Mouse (Mus musculus): ENCODE results near the gene Syngr2. TPM values are rescaled to one million over a fixed set of nuclear protein-coding genes. Genes with fewer than 3 reads are reported as not detected.
"Not testable (repeated sequence)": the region's sequence is repeated elsewhere in the genome, so short reads cannot be mapped to it uniquely, and the experiment has no call there.

The Syngr2 gene
- total and polyA plus RNA-seq, 2 experiments from 2014 or later: 14.0 to 25.3 TPM

GRCm38 (mm10) chr11:117810401-117811046 lies 1.1 kb downstream of the Syngr2 start:
- under 1% methylated on average over 21 of the region's 21 CpGs for WGBS
- peak overlapping the region; percentile 52 for H3K4me3 ChIP-seq (ENCODE audit: low read depth, low read length)
- H3K4me1 ChIP-seq (ENCODE audit: insufficient read depth, low read length): no peaks in the 10 kb centered on the region
- no peaks in the 10 kb centered on the region for H3K36me3 ChIP-seq (ENCODE audit: insufficient read depth, low read length)
- no peak overlapping the region for H3K27ac ChIP-seq (ENCODE audit: low read depth, low read length)
- no peaks in the 10 kb centered on the region for H3K9me3 ChIP-seq (ENCODE audit: low read length)
- H3K9ac ChIP-seq (replicated peaks; ENCODE audit: low read length, poor library complexity, severe bottlenecking): peak overlapping the region; percentile 46; the same call in 1 of the 2 replicates
- ATAC-seq (ENCODE audit: low FRiP score) (peak; percentile 79), DNase-seq (ENCODE audit: low spot score) (peak; percentile 88)
- H3K27me3 ChIP-seq (ENCODE audit: insufficient read depth, low read length): peaks cover 10% of the 10 kb centered on the region; the same call in 1 of the 2 replicates
- TF ChIP-seq CTCF (IDR thresholded peaks at IDR 0.05): peak; percentile 64
- peak overlapping the region; percentile 93 for H3K4me2 ChIP-seq (ENCODE audit: low read depth, low read length, poor library complexity, severe bottlenecking)

DNA sequence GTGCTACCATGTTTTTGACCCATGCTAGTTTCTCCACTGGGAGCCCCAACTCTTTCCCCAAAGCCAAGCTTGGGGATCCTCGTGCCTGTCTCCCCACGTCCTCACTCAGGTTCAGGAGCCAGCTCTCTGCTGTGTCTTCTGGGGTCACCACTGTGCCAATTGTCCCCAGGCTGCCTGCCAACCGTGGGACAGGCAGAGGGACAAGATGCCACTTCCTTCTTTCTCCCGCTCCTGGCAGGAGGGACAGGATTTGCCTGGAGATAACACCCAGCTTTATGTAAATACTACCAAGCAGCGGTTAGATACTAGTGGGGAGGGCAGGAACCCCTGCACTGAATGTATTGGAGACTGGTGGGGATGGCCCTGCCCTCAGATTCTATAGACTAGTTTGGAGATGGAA lies 4.4 kb downstream of the Syngr2 start:
- WGBS: 72% methylated on average over 5 of the region's 5 CpGs
- no peak for DNase-seq (ENCODE audit: low spot score)
- no peak for TF ChIP-seq CTCF (IDR thresholded peaks at IDR 0.05)
- ATAC-seq (ENCODE audit: low FRiP score): no peak
- H3K4me1 ChIP-seq (ENCODE audit: insufficient read depth, low read length): no peaks in the 10 kb centered on the region
- peaks cover 5% of the 10 kb centered on the region; the same call in 1 of the 2 replicates for H3K27me3 ChIP-seq (ENCODE audit: insufficient read depth, low read length)
- H3K36me3 ChIP-seq (ENCODE audit: insufficient read depth, low read length): no peaks in the 10 kb centered on the region
- no peak overlapping the region for H3K27ac ChIP-seq (ENCODE audit: low read depth, low read length)
- H3K4me3 ChIP-seq (ENCODE audit: low read depth, low read length): no peak overlapping the region
- H3K9me3 ChIP-seq (ENCODE audit: low read length): no peaks in the 10 kb centered on the region
- no peak overlapping the region for H3K4me2 ChIP-seq (ENCODE audit: low read depth, low read length, poor library complexity, severe bottlenecking)
- H3K9ac ChIP-seq (replicated peaks; ENCODE audit: low read length, poor library complexity, severe bottlenecking): no peak overlapping the region

- Histone ChIP-seq H3K4me3 (ENCODE audit: low read depth, low read length) (no peak overlapping the region), H3K4me1 (ENCODE audit: insufficient read depth, low read length) (no peaks in the 10 kb centered on the region), H3K9ac (replicated peaks; ENCODE audit: low read length, poor library complexity, severe bottlenecking) (no peak overlapping the region), H3K9me3 (ENCODE audit: low read length) (no peaks in the 10 kb centered on the region), H3K36me3 (ENCODE audit: insufficient read depth, low read length) (no peaks in the 10 kb centered on the region), H3K27ac (ENCODE audit: low read depth, low read length) (no peak overlapping the region), H3K27me3 (ENCODE audit: insufficient read depth, low read length) (no peaks in the 10 kb centered on the region), H3K4me2 (ENCODE audit: low read depth, low read length, poor library complexity, severe bottlenecking) (no peak overlapping the region)
- DNase-seq (ENCODE audit: low spot score) (no peak), ATAC-seq (ENCODE audit: low FRiP score) (no peak)
- 95% methylated on average over 6 of the region's 6 CpGs for WGBS
- no peak for TF ChIP-seq CTCF (IDR thresholded peaks at IDR 0.05)
Observed at GRCm38 (mm10) chr11:117814704-117815366, 5.4 kb downstream of the Syngr2 start.

DNA sequence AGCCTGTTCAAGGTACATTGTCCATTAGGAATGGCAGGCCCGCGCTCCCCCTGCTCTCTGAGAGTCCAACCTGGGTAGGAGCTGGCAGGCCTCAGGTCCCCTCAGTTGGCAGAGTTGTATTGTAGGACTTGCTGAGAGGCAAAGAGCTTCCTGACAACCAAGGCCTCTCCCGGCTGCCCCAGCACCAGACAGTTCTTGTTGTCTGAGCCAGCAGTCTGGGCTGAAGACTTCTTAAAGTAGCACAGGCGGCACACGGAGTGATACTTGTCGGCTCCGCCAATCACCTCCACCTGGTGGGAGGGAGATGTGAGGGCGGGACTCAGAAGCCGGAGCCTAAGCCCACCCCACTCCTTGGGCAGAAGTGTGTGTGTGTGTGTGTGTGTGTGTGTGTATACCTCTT lies 6.4 kb downstream of the Syngr2 start:
- H3K4me3 ChIP-seq (ENCODE audit: low read depth, low read length); H3K4me1 ChIP-seq (ENCODE audit: insufficient read depth, low read length); DNase-seq (ENCODE audit: low spot score); H3K36me3 ChIP-seq (ENCODE audit: insufficient read depth, low read length); H3K27me3 ChIP-seq (ENCODE audit: insufficient read depth, low read length); H3K27ac ChIP-seq (ENCODE audit: low read depth, low read length); H3K9me3 ChIP-seq (ENCODE audit: low read length); ATAC-seq (ENCODE audit: low FRiP score); H3K9ac ChIP-seq (replicated peaks; ENCODE audit: low read length, poor library complexity, severe bottlenecking); H3K4me2 ChIP-seq (ENCODE audit: low read depth, low read length, poor library complexity, severe bottlenecking): not testable (repeated sequence)
- WGBS: 87% methylated on average over 9 of the region's 9 CpGs

DNA sequence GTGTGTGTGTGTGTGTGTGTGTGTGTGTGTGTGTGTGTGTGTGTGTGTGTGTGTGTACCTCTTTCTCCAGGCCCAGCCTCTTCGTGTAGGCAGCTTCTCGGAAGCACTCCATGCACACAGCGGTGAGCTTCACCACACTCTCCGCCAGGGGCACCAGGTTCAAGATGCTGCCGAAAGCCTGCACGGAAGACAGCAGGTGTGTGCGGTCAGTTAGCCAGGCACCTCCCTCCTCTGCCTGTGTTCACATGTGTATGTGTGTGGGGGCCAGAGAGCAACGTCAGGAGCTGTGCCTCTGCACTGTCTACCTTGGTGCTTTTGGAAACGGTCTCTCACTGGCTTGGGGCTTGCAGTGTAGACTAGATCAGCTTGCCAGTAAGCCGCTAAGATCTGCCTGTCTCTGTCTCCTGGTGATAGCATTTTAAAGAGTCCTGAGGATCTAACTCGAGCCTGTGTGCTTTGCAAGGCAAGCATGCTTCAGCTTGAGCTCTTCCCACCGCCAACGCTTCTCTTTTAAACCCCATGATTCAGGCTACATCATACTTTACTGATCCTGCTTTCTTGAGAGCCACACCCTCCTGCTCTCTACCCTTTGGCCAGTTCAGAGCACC lies 7.0 kb downstream of the Syngr2 start:
- no peaks in the 10 kb centered on the region for H3K27me3 ChIP-seq (ENCODE audit: insufficient read depth, low read length)
- no peak overlapping the region for H3K4me3 ChIP-seq (ENCODE audit: low read depth, low read length)
- no peak overlapping the region for H3K4me2 ChIP-seq (ENCODE audit: low read depth, low read length, poor library complexity, severe bottlenecking)
- TF ChIP-seq CTCF (IDR thresholded peaks at IDR 0.05): no peak
- H3K36me3 ChIP-seq (ENCODE audit: insufficient read depth, low read length): no peaks in the 10 kb centered on the region
- no peak overlapping the region for H3K9ac ChIP-seq (replicated peaks; ENCODE audit: low read length, poor library complexity, severe bottlenecking)
- no peak for ATAC-seq (ENCODE audit: low FRiP score)
- H3K27ac ChIP-seq (ENCODE audit: low read depth, low read length): no peak overlapping the region
- no peaks in the 10 kb centered on the region for H3K9me3 ChIP-seq (ENCODE audit: low read length)
- 91% methylated on average over 10 of the region's 13 CpGs for WGBS
- no peak for DNase-seq (ENCODE audit: low spot score)
- H3K4me1 ChIP-seq (ENCODE audit: insufficient read depth, low read length): no peaks in the 10 kb centered on the region

GRCm38 (mm10) chr11:117819095-117819494 lies 9.6 kb downstream of the Syngr2 start:
- Histone ChIP-seq H3K9me3 (ENCODE audit: low read length) (no peaks in the 10 kb centered on the region), H3K27ac (ENCODE audit: low read depth, low read length) (no peak overlapping the region), H3K4me3 (ENCODE audit: low read depth, low read length) (no peak overlapping the region), H3K4me2 (ENCODE audit: low read depth, low read length, poor library complexity, severe bottlenecking) (no peak overlapping the region), H3K27me3 (ENCODE audit: insufficient read depth, low read length) (no peaks in the 10 kb centered on the region), H3K9ac (replicated peaks; ENCODE audit: low read length, poor library complexity, severe bottlenecking) (no peak overlapping the region), H3K36me3 (ENCODE audit: insufficient read depth, low read length) (no peaks in the 10 kb centered on the region), H3K4me1 (ENCODE audit: insufficient read depth, low read length) (no peaks in the 10 kb centered on the region)
- no peak for TF ChIP-seq CTCF (IDR thresholded peaks at IDR 0.05)
- no peak for ATAC-seq (ENCODE audit: low FRiP score)
- no peak for DNase-seq (ENCODE audit: low spot score)
- WGBS: 58% methylated on average over 8 of the region's 8 CpGs
